Mouse (Mus musculus) erythroblast, embryonic 14.5 days (primary cell): ENCODE measurements around the gene Fbxo33. TPM values are rescaled to one million over a fixed set of nuclear protein-coding genes. Genes with fewer than 3 reads are reported as not detected.
"Not testable (repeated sequence)": the region's sequence is repeated elsewhere in the genome, so short reads cannot be mapped to it uniquely, and the experiment has no call there.

Experiments
- H3K27me3 ChIP-seq: 2 replicates; pipeline ENCODE4 v1.6.1; 2012; ENCODE audit warnings: inconsistent platforms; ENCODE audit not compliant: control insufficient read depth
- H3K36me3 ChIP-seq: 2 replicates; pipeline ENCODE4 v1.6.1; 2012; ENCODE audit warnings: mild to moderate bottlenecking, inconsistent platforms; ENCODE audit not compliant: control insufficient read depth
- H3K4me1 ChIP-seq: 2 replicates; pipeline ENCODE4 v1.6.1; 2012; ENCODE audit warnings: inconsistent platforms; ENCODE audit not compliant: control insufficient read depth
- H3K4me3 ChIP-seq: replicated peaks from 2 replicates; pipeline ENCODE3; 2012; ENCODE audit warnings: moderate library complexity, mild to moderate bottlenecking, inconsistent platforms
- H3K9me3 ChIP-seq: 2 replicates; pipeline ENCODE4 v1.6.1; 2012; ENCODE audit warnings: low read length, inconsistent platforms, mixed read lengths; ENCODE audit not compliant: control insufficient read depth
- GATA1 ChIP-seq: IDR thresholded peaks from 2 replicates; pipeline ENCODE4 v1.6.1; 2012; ENCODE audit warnings: low read length, inconsistent platforms, mixed read lengths
- TAL1 ChIP-seq: IDR thresholded peaks from 3 replicates; pipeline ENCODE4 v1.6.1; 2012; ENCODE audit warnings: low read length, inconsistent platforms, mixed read lengths
- polyA plus RNA-seq: library from polyadenylated mRNA; stranded (reverse); fragments of >175 nt; gene quantifications from 2 replicates; pipeline ENCODE4 v1.2.3, GENCODE M21; 2012

Fbxo33 gene
- 0.40 and 0.44 TPM in 2 replicates for polyA plus RNA-seq

DNA sequence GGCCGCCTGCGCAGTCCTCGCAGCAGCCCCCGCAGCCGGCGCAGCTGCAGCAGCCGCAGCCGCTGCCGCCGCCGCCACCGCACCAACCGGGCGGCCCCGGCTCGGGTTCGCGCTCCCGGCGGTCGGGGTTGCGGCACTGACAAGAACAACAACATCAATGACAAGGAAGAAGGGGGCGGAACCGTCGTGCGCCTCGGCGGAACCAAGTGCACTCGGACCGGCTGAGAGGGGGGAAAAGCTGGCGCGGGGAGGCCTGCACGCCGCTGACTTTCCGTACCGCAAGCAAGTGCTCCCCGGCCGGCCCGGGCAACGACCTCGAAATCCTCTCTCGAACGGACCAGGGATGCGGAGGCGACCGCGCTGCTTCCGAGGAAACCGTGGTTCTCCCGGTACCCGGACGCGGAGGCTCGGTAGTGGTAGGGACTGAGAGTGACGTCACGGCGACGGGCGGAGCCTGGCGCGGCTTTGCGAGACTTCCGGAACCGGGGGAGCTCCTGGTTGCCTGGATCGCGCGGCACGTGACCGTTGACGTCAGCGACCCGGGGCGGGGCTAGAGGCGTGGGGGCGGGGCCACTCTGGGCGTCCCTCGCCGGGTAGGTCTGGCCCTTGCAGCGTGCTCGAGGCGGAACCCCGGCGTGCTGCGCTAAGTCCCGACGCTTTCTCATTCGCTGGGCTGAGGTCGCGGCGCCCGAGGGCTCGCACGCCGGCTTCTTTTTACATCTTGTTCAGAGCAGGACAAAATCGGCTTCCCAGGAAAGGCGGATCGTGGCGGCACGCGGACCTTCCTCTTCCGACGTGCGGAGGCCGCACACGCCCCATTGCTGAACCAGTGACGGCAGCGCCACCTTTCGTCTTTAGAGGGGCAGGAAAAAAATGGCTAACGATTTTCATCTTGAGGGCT is at the start of gene Fbxo33:
TSS of gene Fbxo33 (minus strand) at position 401 of the 901 bp plus-strand sequence.
- TF ChIP-seq TAL1, result no peak
- no peak for TF ChIP-seq GATA1
- no peaks in the 10 kb centered on the region for H3K27me3 ChIP-seq
- H3K36me3 ChIP-seq, result peaks cover 5% of the 10 kb centered on the region
- H3K4me3 ChIP-seq, result peak within 1 kb of the TSS; percentile 68
- no peaks in the 10 kb centered on the region for H3K9me3 ChIP-seq
- H3K4me1 ChIP-seq, result peaks cover 37% of the 10 kb centered on the region

DNA sequence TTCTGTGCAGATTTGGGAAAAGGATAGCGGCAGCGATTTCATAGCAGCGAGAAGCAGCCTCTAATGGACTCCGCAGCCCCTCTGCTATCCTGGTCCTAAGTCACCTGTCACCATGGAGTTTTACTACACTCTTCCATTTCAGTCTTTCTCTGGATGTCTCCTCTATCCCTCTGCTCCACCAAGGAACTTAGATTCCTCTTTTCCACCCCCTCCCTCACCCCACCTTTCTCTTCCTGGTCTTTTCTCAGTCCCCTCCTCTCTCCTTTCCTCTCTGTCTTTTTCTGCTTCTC is 46.4 kb upstream of the Fbxo33 start:
- no peak overlapping the region for H3K4me3 ChIP-seq
- no peaks in the 10 kb centered on the region for H3K4me1 ChIP-seq
- TF ChIP-seq GATA1 (no peak), TAL1 (no peak)
- H3K27me3 ChIP-seq, result no peaks in the 10 kb centered on the region
- no peaks in the 10 kb centered on the region for H3K9me3 ChIP-seq
- no peaks in the 10 kb centered on the region for H3K36me3 ChIP-seq

DNA sequence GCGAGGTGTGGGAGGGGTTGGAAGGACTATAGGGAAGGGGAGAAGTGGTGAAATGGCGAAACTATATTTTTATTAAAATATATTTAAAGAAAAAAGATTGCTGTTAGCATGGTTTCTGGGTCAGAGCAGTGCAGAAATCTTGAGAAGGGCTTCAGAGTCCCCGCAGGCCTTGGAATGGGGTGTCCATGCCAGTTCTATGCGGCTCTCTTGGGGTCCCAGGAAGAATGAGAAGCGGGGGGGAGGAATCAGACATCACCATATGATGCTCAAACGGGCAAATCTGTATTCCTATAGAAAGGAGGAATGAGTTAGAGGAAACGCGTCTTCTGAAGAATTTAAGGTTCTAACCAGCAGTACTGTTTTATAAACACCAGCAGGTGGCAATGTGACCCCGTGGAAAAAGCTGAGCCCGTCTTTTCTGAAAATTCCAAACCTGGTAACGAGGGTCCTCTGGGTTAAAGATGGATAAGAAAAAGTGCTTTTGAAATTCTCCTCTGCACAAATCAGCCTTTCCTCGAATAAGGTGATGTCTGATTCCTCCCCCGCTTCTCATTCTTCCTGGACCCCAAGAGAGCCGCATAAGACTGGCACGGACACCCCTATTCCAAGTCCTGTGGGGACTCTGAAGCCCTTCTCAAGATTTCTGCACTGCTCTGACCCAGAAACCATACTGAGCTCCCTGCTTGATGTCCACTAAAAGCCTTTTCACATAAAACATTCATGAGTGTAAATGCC is 45.8 kb upstream of the Fbxo33 start:
- no peak overlapping the region for H3K4me3 ChIP-seq
- no peak for TF ChIP-seq GATA1
- TF ChIP-seq TAL1, result no peak
- H3K9me3 ChIP-seq, result no peaks in the 10 kb centered on the region
- H3K4me1 ChIP-seq, result no peaks in the 10 kb centered on the region
- no peaks in the 10 kb centered on the region for H3K27me3 ChIP-seq
- H3K36me3 ChIP-seq, result no peaks in the 10 kb centered on the region

DNA sequence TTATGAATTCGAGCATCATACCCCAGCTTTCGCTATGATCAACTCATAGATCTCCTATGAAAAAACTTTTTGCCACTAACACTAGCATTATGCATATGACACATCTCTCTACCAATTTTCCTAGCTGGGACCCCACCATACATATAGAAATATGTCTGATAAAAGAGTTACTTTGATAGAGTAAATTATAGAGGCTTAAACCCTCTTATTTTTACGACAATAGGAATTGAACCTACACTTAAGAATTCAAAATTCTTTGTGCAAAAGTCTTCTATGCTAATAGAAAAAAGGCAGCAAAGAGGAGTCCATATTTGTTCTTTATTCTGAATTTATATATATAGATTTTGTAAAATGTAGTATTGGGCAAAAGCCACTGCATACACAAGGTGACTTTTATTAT is 43.3 kb upstream of the Fbxo33 start:
- no peak overlapping the region for H3K4me3 ChIP-seq
- TF ChIP-seq TAL1 (no peak), GATA1 (no peak)
- H3K36me3 ChIP-seq, result no peaks in the 10 kb centered on the region
- no peaks in the 10 kb centered on the region for H3K4me1 ChIP-seq
- no peaks in the 10 kb centered on the region for H3K27me3 ChIP-seq
- no peaks in the 10 kb centered on the region for H3K9me3 ChIP-seq

DNA sequence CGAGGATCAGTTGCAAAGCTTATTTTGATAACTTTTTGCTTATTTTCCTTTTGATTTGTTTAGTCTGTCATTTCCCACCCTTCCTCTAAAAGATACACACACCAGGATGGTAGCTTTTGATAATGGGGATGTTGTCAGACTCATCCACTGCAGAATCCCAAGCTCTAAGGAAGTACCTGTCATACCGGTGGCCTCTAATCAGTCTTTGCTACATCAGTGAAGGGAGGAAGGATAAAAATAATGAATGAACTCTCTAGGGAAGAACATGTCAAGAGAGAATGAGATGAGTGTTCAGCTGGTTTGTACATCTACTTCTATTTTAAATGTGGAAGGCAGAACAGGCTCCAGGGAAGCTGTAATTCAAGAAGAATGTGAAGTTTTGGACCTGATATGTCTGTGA is 41.3 kb upstream of the Fbxo33 start:
- Histone ChIP-seq H3K9me3 (no peaks in the 10 kb centered on the region), H3K27me3 (no peaks in the 10 kb centered on the region), H3K4me1 (no peaks in the 10 kb centered on the region), H3K36me3 (no peaks in the 10 kb centered on the region), H3K4me3 (no peak overlapping the region)
- TF ChIP-seq GATA1, result no peak
- no peak for TF ChIP-seq TAL1

DNA sequence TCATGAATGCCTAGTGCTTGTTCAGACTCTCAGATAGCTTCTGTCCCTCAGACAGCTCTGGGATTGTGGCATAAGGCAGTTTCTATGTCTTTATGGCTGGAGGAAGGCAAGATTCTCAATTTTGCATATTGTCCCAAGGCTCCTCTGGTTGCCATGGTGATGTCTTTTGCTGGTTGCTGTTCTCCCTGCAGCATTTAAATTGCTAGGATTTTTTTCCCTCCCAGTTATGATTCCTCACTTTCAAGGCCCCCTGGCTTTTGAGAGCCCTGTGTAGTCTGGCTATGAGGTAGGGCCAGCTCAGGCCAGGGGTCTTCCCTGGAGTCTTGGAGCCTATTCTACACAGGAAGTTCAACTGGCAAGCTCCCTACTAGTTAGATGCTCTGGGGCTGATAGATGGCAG is 40.8 kb upstream of the Fbxo33 start:
- TF ChIP-seq GATA1, result no peak
- TF ChIP-seq TAL1, result no peak
- H3K27me3 ChIP-seq, result no peaks in the 10 kb centered on the region
- no peaks in the 10 kb centered on the region for H3K36me3 ChIP-seq
- H3K9me3 ChIP-seq, result no peaks in the 10 kb centered on the region
- no peak overlapping the region for H3K4me3 ChIP-seq
- no peaks in the 10 kb centered on the region for H3K4me1 ChIP-seq

DNA sequence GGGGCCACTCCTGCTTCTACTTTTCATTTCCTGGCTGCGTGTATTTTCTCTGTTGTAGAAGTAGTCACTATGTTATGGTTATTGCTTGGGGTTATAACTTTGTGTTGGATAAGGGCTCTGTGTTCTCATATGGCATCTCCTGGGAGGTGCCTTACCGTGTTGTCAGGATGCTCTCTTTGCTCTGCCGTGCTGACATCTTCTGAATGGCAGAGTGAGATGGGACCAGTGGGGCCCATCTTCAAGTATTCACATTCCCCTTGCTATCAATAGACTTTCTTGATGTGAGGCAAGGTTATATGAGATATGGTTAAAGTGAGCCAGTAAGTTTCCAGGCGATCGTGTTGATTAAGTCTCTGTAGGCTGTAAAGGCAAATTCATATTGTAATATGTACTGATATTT is 39.5 kb upstream of the Fbxo33 start:
- Histone ChIP-seq H3K4me3 (no peak overlapping the region), H3K27me3 (no peaks in the 10 kb centered on the region)
- no peak for TF ChIP-seq TAL1
- no peak for TF ChIP-seq GATA1

DNA sequence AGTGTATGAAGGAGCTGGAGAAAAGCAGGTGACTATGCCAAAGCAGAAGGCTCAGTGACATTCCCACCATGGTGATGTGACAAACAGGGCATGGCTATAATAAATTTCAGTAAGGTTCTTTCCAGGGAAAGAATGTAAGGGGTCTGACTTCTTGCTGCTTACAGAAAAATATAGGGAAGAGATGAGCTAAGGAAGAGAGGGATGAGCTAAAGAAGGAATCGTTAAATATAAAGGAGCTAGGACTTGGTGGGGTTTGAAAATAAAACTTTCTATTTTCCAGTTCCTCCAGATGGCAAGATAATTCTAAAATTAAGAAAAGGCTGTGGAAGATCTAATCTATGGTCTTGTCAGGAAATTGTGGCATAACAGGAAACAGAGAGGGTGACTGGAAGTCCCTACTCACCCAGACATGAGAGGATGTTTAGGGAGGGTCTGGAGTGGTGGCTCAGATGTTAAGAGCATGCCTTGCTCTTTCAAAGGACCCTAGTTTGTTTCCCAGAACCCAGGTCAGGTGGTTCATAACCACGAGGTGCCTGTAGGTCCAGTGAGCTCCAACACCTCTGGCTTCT is 30.8 kb upstream of the Fbxo33 start:
- peaks cover 5% of the 10 kb centered on the region for H3K9me3 ChIP-seq
- no peaks in the 10 kb centered on the region for H3K36me3 ChIP-seq
- H3K4me3 ChIP-seq, result no peak overlapping the region
- no peak for TF ChIP-seq TAL1
- no peak for TF ChIP-seq GATA1
- H3K4me1 ChIP-seq, result no peaks in the 10 kb centered on the region
- H3K27me3 ChIP-seq, result no peaks in the 10 kb centered on the region

More for the DNA sequence above, 39.5 kb upstream of the Fbxo33 start:
- Histone ChIP-seq H3K4me1 (no peaks in the 10 kb centered on the region), H3K9me3 (no peaks in the 10 kb centered on the region), H3K36me3 (no peaks in the 10 kb centered on the region)

DNA sequence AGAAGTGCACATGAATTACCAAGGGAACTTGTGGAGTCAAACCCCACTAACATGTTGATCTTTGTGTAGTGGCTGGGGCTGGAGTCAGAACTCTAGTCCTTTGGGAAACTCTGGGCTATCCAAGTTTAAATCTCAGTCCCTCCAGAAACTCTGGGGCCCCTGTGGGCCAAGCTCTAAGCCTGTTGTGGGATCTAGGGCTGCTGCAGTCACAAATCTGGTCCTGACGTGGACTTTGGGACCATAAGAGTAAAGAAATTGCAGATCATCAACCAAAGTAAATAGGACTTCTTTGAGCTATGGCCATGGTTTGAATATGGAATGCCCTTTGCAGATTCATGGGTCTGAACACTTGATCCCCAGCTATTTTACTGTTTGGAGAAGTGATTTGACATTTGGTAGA is 29.4 kb upstream of the Fbxo33 start:
- Histone ChIP-seq H3K27me3 (no peaks in the 10 kb centered on the region), H3K9me3 (peaks cover 5% of the 10 kb centered on the region), H3K4me1 (no peaks in the 10 kb centered on the region), H3K4me3 (no peak overlapping the region), H3K36me3 (no peaks in the 10 kb centered on the region)
- no peak for TF ChIP-seq TAL1

DNA sequence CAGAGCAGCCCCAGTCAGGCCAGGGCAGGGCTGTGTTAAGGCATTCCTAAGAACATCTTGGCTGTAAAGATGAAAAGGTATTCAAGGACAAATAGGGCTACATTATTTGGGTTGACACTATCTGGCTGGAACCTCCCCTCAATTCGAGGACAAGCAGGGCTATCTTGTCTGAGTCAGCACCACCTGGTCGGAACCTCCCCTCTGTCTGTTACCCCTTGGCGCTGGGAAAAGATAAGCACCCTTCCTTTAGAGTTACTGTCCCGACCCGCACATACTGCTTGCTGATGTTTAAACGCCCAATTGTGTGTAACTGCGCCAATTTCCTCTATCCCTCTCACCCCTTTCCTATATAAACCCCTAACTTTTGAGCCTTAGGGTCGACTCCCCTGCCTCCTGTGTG is 21.5 kb upstream of the Fbxo33 start:
- H3K4me3 ChIP-seq, H3K27me3 ChIP-seq, H3K9me3 ChIP-seq, H3K36me3 ChIP-seq, H3K4me1 ChIP-seq: not testable (repeated sequence)
